Mouse (Mus musculus): Measurements from ENCODE around the gene Gtf3c5. TPM values are rescaled to one million over a fixed set of nuclear protein-coding genes. Genes with fewer than 3 reads are reported as not detected.

The Gtf3c5 gene
- polyA plus RNA-seq, 1 experiment from 2014 or later: 30.5 TPM

GRCm38 (mm10) chr2:28597733-28598547 is 14.4 kb upstream of the Gtf3c5 start:
- H3K27me3 ChIP-seq: peaks cover 14% of the 10 kb centered on the region
- CTCF ChIA-PET: interaction anchor here (1.7 kb wide), 1 partner anchor 21 kb away, joined by 4 read pairs; no protein-coding TSS in a partner anchor
- in situ Hi-C loops (cut with MboI; ENCODE audit: low pct_unique_long_range_greater_than_20kb): no loop called here
- DNase-seq (ENCODE audit: low read depth, low spot score) (no peak), ATAC-seq (no peak)
- POLR2A ChIA-PET: interaction anchor here (1.3 kb wide), 1 partner anchor 21 kb away, joined by 4 read pairs; no protein-coding TSS in a partner anchor
- TF ChIP-seq CTCF (IDR thresholded peaks at IDR 0.05): no peak

DNA sequence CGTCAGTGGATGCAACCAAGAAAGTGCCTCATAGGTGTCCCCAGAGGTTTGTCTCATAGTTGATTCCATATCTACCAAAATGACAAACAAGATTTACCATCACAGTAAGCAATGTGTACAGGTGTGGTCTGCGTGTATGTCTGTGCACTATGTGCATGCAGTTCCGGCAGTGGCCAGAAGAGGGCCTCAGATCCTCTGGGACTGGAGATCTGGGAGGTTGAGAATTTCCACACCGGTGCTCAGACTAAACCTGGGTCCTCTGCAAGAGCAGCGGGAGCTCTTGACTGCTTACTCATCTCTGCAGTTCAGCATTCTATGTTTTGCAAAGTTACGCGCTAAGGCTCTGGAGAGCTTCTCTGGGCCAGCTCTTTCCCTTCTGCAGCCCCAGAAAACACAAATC is 13.4 kb upstream of the Gtf3c5 start:
- H3K27me3 ChIP-seq: peaks cover 11% of the 10 kb centered on the region
- TF ChIP-seq CTCF (IDR thresholded peaks at IDR 0.05): peak; percentile 61
- ChIA-PET POLR2A (no interaction called here), CTCF (interaction anchor here (1.7 kb wide), 1 partner anchor 21 kb away, joined by 4 read pairs; no protein-coding TSS in a partner anchor)
- in situ Hi-C loops (cut with MboI; ENCODE audit: low pct_unique_long_range_greater_than_20kb): no loop called here
- ATAC-seq (no peak), DNase-seq (ENCODE audit: low read depth, low spot score) (no peak)

DNA sequence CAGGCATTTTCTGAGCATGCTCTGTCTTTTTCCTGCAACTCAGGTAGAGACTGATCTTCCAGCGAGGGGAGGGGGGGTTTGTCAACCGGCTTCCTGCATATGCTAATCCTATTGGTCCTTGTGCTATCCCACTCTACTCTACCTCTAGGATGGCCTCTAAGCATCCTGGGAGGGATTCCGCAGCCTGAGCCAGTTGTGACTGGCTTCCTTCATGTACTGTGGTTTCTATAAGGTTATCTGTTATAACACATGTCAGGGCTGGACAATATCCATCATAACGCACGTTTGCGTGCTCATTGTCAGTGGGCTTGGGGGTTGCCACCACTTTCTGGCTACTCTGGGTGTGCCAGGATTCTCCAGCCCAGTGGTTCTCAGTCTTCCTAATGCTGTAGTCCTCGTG is 12.5 kb upstream of the Gtf3c5 start:
- DNase-seq (ENCODE audit: low read depth, low spot score): no peak
- TF ChIP-seq CTCF (IDR thresholded peaks at IDR 0.05): no peak
- ChIA-PET CTCF (interaction anchor here (1.1 kb wide), 1 partner anchor 26 kb away, joined by 3 read pairs; no protein-coding TSS in a partner anchor), POLR2A (no interaction called here)
- H3K27me3 ChIP-seq: peaks cover 11% of the 10 kb centered on the region
- ATAC-seq: no peak
- in situ Hi-C loops (cut with MboI; ENCODE audit: low pct_unique_long_range_greater_than_20kb): no loop called here

- peak; percentile 87 for TF ChIP-seq CTCF (IDR thresholded peaks at IDR 0.05)
- no peak for ATAC-seq
- CTCF ChIA-PET: interaction anchor here (1.3 to 3.0 kb wide), 4 partner anchors 12 to 37 kb away, joined by 4 to 21 read pairs (median 8); partner anchors contain the start of gene Gfi1b
- peaks cover 6% of the 10 kb centered on the region for H3K27me3 ChIP-seq
- POLR2A ChIA-PET: no interaction called here
- in situ Hi-C loops (cut with MboI; ENCODE audit: low pct_unique_long_range_greater_than_20kb): loop anchor here (5.0 kb wide), 1 partner anchor 34 kb away; no protein-coding TSS in a partner anchor
- DNase-seq (ENCODE audit: low read depth, low spot score): no peak
These were observed 9.3 kb upstream of the Gtf3c5 start for GRCm38 (mm10) chr2:28592809-28593208.

DNA sequence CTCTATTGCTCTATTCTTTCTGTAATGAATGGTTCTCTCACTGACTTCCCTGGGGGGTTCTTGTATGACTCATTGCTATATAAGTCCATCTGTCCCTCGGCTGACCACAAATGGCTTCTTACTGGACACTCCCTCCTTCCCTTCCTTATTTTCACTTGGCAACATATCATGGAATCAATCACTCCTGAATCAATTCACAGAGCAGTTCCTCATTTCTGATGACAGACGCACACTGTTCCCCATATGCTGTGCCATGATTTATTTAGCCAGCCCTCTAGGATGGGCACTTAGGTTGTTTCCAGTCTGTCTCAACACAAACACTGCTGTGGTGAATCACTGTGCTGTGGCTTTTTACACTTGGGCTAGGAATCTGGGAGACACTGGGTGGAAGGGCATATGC is 7.9 kb upstream of the Gtf3c5 start:
- DNase-seq (ENCODE audit: low read depth, low spot score) (peak; percentile 62), ATAC-seq (peak; percentile 44)
- no peak for TF ChIP-seq CTCF (IDR thresholded peaks at IDR 0.05)
- H3K27me3 ChIP-seq: peaks cover 6% of the 10 kb centered on the region
- ChIA-PET CTCF (interaction anchor here (3.0 kb wide), 1 partner anchor 31 kb away, joined by 21 read pairs; the partner anchor contains the start of gene Gfi1b), POLR2A (no interaction called here)
- in situ Hi-C loops (cut with MboI; ENCODE audit: low pct_unique_long_range_greater_than_20kb): loop anchor here (5.0 kb wide), 1 partner anchor 36 kb away; no protein-coding TSS in a partner anchor

GRCm38 (mm10) chr2:28588574-28588973 is 5.0 kb upstream of the Gtf3c5 start:
- ATAC-seq: no peak
- no peak for DNase-seq (ENCODE audit: low read depth, low spot score)
- CTCF ChIA-PET: no interaction called here
- POLR2A ChIA-PET: no interaction called here
- in situ Hi-C loops (cut with MboI; ENCODE audit: low pct_unique_long_range_greater_than_20kb): loop anchor here (5.0 kb wide), 1 partner anchor 71 kb away; no protein-coding TSS in a partner anchor
- no peak for TF ChIP-seq CTCF (IDR thresholded peaks at IDR 0.05)
- no peaks in the 10 kb centered on the region for H3K27me3 ChIP-seq

GRCm38 (mm10) chr2:28585730-28586129 is 2.2 kb upstream of the Gtf3c5 start:
- ChIA-PET CTCF (interaction anchor here (0.9 to 3.3 kb wide), 7 partner anchors 8 to 69 kb away, joined by 3 to 13 read pairs (median 5); partner anchors contain the start of gene Gfi1b), POLR2A (no interaction called here)
- ATAC-seq (no peak), DNase-seq (ENCODE audit: low read depth, low spot score) (no peak)
- in situ Hi-C loops (cut with MboI; ENCODE audit: low pct_unique_long_range_greater_than_20kb): loop anchor here (5.0 kb wide), 1 partner anchor 68 kb away; no protein-coding TSS in a partner anchor
- TF ChIP-seq CTCF (IDR thresholded peaks at IDR 0.05): no peak
- H3K27me3 ChIP-seq: no peaks in the 10 kb centered on the region

GRCm38 (mm10) chr2:28585043-28585571 is 1.6 kb upstream of the Gtf3c5 start:
- in situ Hi-C loops (cut with MboI; ENCODE audit: low pct_unique_long_range_greater_than_20kb): loop anchor here (5.0 kb wide), 1 partner anchor 68 kb away; no protein-coding TSS in a partner anchor
- DNase-seq (ENCODE audit: low read depth, low spot score) (peak; percentile 34), ATAC-seq (no peak)
- ChIA-PET CTCF (interaction anchor here (0.8 to 3.3 kb wide), 7 partner anchors 9 to 68 kb away, joined by 3 to 13 read pairs (median 5); partner anchors contain the start of gene Gfi1b), POLR2A (no interaction called here)
- H3K27me3 ChIP-seq: no peaks in the 10 kb centered on the region
- TF ChIP-seq CTCF (IDR thresholded peaks at IDR 0.05): peak; percentile 99

DNA sequence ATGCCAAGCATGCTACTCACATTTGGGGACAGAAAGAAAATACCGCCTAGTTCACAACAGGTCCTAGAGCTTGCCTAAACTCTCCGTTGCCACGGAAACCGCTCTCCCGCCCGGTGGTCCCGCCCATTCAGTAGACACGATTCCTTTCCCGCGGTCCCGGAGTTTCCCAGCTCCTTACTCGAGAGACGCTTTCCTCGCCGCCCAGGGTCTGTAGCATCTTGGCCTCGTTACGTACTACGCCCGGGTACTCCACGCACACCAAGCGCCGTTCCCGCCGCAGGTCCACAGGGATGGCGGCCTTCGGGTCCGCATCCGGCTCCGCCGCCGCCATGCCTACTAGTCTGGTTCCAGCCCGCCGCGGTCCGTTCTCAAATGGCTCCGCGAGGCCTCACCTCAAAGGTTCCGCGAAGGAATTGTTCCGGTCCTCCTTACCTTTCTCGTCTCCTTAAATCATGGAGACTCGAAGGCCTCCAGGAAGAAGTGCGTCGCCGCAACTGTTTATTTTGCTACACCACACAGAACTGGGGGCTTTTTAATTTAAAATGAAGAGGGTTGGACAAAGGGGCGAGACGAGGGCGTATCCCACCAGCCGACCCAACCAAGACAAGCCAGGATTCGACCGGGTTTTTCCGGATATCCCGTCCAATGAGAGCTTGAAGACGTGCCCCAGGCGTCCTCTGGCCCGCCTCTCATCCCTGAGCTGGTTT is 751 bp downstream of the Gtf3c5 start:
- peak; percentile 82 for ATAC-seq
- ChIA-PET POLR2A (interaction anchor here (0.6 to 0.9 kb wide), 2 partner anchors 68 to 1795 kb away, joined by 3 read pairs; no protein-coding TSS in a partner anchor), CTCF (interaction anchor here (1.2 to 3.3 kb wide), 5 partner anchors 40 to 70 kb away, joined by 3 to 13 read pairs (median 3); partner anchors contain the start of genes Gfi1b and Ralgds)
- TF ChIP-seq CTCF (IDR thresholded peaks at IDR 0.05): no peak
- peak; percentile 71 for DNase-seq (ENCODE audit: low read depth, low spot score)
- in situ Hi-C loops (cut with MboI; ENCODE audit: low pct_unique_long_range_greater_than_20kb): no loop called here
- no peaks in the 10 kb centered on the region for H3K27me3 ChIP-seq

DNA sequence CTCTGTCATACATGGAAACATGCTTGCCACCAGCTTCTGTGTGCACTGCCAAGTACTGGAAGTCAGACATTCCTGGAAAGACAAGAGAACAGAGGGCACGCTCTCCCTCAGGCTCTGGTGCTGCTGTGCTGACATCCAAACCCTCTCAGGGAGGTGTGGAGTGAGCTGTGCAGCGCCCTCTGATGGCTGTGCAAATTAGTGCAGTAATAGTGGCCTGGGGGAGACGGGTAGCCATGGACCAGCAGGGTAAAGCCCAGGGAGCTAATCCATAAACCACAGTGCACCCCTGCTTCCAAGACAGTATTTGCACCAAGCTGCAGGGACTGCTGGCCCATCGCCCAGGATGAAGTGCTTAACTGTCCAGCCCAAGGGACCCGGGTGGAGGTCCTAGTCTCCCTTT is 5.5 kb downstream of the Gtf3c5 start:
- ATAC-seq (no peak), DNase-seq (ENCODE audit: low read depth, low spot score) (no peak)
- in situ Hi-C loops (cut with MboI; ENCODE audit: low pct_unique_long_range_greater_than_20kb): no loop called here
- ChIA-PET CTCF (interaction anchor here (0.8 to 1.4 kb wide), 4 partner anchors 9 to 61 kb away, joined by 3 to 7 read pairs (median 4); no protein-coding TSS in a partner anchor), POLR2A (no interaction called here)
- H3K27me3 ChIP-seq: no peaks in the 10 kb centered on the region
- no peak for TF ChIP-seq CTCF (IDR thresholded peaks at IDR 0.05)
